Mouse (Mus musculus): ENCODE results near the gene Gm47996.
"Not testable (repeated sequence)": the region's sequence is repeated elsewhere in the genome, so short reads cannot be mapped to it uniquely, and the experiment has no call there.

- not testable (repeated sequence) for TF ChIP-seq POLR2A (IDR thresholded peaks at IDR 0.05; ENCODE audit: extremely low read depth, insufficient read depth, low read length); CTCF (IDR thresholded peaks at IDR 0.05; ENCODE audit: low read depth, low read length)
Observed at GRCm38 (mm10) chr1:151200620-151201019, 9.3 kb upstream of the Gm47996 start.

All from liver, adult 2 months (tissue).